Mouse (Mus musculus): ENCODE data around the gene Gtsf2. TPM values are rescaled to one million over a fixed set of nuclear protein-coding genes. Genes with fewer than 3 reads are reported as not detected.

Gtsf2 gene
- polyA plus RNA-seq (2021), result 0.17 TPM

DNA sequence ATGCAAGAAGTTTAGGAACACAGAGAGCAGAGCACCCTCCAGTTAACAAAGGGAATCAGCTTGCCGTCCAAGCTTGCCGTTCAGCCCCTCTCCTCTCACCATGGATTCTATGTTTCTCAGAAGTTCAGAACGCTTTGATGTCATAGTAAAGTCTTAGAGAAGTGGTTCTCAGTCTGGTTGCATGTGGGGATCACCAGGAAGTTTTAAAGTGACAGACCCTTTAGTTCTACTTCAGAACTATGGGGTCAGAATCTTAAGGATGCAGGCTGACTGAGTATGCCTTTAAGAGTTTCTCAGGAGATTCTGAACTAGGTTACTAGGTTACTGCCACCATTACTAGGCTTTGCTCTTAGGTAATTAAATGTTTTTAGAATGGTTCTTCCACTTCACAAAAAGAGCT lies at the start of gene Gtsf2:
Gtsf2 (minus strand) TSS at position 101 of the 400 bp plus-strand sequence.
- TF ChIP-seq CTCF (IDR thresholded peaks at IDR 0.05), result no peak
- CTCF ChIA-PET, result interaction anchor here (1.0 to 1.5 kb wide), 3 partner anchors 18 to 102 kb away, joined by 3 read pairs; no protein-coding TSS in a partner anchor
- no peak for DNase-seq (ENCODE audit: low read depth, low spot score)
- ATAC-seq, result no peak
- in situ Hi-C loops (cut with MboI; ENCODE audit: low pct_unique_long_range_greater_than_20kb), result no loop called here
- H3K27me3 ChIP-seq, result peaks cover 22% of the 10 kb centered on the region
- POLR2A ChIA-PET, result interaction anchor here (0.7 kb wide), 1 partner anchor 98 kb away, joined by 4 read pairs; no protein-coding TSS in a partner anchor

- no peaks in the 10 kb centered on the region for H3K27me3 ChIP-seq
- ATAC-seq (peak; percentile 99), DNase-seq (ENCODE audit: low read depth, low spot score) (peak; percentile 70)
- TF ChIP-seq CTCF (IDR thresholded peaks at IDR 0.05), result no peak
- in situ Hi-C loops (cut with MboI; ENCODE audit: low pct_unique_long_range_greater_than_20kb), result no loop called here
- POLR2A ChIA-PET, result interaction anchor here (1.1 kb wide), 1 partner anchor 8 kb away, joined by 3 read pairs; no protein-coding TSS in a partner anchor
- CTCF ChIA-PET, result interaction anchor here (0.8 to 2.1 kb wide), 3 partner anchors 11 to 34 kb away, joined by 3 to 10 read pairs (median 6); no protein-coding TSS in a partner anchor
Measured at GRCm38 (mm10) chr15:103496204-103497140, 48.2 kb upstream of the Gtsf2 start.

DNA sequence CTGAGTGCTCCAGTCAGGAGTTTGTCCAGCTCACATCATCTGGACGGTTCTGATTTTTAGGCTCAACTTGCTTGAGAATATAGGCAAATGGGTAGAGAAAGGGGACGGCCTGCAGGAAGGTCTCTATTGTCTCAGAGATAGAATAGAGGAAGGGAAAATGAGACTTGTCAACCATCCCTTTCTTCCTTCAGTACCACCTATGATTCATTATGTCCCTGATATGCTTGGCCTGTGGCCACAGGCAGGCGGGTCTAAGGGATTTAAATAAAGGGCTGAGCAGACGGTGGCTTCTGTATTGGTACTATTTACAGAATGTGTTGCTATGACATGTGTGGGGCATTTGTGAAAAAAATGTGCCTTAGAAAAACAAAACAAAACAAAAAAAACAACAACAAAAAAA lies 40.1 kb upstream of the Gtsf2 start:
- in situ Hi-C loops (cut with MboI; ENCODE audit: low pct_unique_long_range_greater_than_20kb), result no loop called here
- no peak for DNase-seq (ENCODE audit: low read depth, low spot score)

GRCm38 (mm10) chr15:103486658-103487057 lies 38.4 kb upstream of the Gtsf2 start:
- ATAC-seq (no peak), DNase-seq (ENCODE audit: low read depth, low spot score) (no peak)
- no peak for TF ChIP-seq CTCF (IDR thresholded peaks at IDR 0.05)
- in situ Hi-C loops (cut with MboI; ENCODE audit: low pct_unique_long_range_greater_than_20kb), result no loop called here
- CTCF ChIA-PET, result interaction anchor here (0.9 to 2.4 kb wide), 2 partner anchors 32 to 44 kb away, joined by 3 to 9 read pairs; no protein-coding TSS in a partner anchor
- no peaks in the 10 kb centered on the region for H3K27me3 ChIP-seq
- POLR2A ChIA-PET, result no interaction called here

More for the DNA sequence above, 40.1 kb upstream of the Gtsf2 start:
- TF ChIP-seq CTCF (IDR thresholded peaks at IDR 0.05), result no peak
- H3K27me3 ChIP-seq, result no peaks in the 10 kb centered on the region
- ATAC-seq, result no peak
- POLR2A ChIA-PET, result no interaction called here
- CTCF ChIA-PET, result no interaction called here

DNA sequence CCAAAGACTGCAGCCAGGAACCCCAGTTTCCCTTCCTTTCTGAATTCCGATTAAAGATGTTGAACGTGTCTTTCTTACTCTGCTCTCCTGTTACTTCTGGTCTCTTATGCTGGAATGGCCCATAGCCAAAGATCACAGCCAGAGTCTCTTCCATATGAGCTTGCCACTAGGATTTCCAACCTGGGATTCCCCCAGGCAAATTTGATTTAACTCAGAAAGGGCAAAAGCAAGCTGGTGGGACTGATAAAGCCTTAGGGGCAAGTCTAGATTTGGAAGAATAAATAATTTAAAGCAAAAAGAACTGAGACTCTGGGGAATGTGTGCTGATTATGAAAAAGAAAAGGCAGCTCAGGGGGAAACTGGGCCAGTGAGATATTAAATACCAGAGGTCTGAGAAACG lies 36.8 kb upstream of the Gtsf2 start:
- no peaks in the 10 kb centered on the region for H3K27me3 ChIP-seq
- ChIA-PET CTCF (interaction anchor here (1.2 to 2.4 kb wide), 3 partner anchors 11 to 63 kb away, joined by 3 to 9 read pairs (median 5); no protein-coding TSS in a partner anchor), POLR2A (no interaction called here)
- no peak for ATAC-seq
- no peak for TF ChIP-seq CTCF (IDR thresholded peaks at IDR 0.05)
- DNase-seq (ENCODE audit: low read depth, low spot score), result no peak
- in situ Hi-C loops (cut with MboI; ENCODE audit: low pct_unique_long_range_greater_than_20kb), result no loop called here

DNA sequence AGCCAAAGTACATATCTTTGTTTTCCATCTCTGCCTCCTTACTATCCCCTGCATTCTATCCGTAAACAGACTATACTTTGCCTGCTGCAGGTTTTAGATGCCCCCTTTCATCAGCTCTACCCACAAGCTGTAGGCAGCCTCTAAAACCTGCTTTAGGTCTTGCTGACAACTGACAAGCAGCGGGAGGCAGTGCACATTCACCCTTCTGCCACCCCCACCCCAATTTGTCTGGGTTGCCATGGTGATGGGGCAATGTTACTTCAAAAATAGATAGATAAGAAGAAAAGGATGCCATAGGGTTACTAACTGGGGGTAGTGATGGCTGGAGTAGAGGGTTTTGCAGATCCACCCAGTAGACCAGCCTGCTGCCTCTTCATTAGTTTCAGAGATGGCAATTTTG lies 36.2 kb upstream of the Gtsf2 start:
- H3K27me3 ChIP-seq, result no peaks in the 10 kb centered on the region
- in situ Hi-C loops (cut with MboI; ENCODE audit: low pct_unique_long_range_greater_than_20kb), result loop anchor here (5.0 kb wide), 1 partner anchor 48 kb away; no protein-coding TSS in a partner anchor
- no peak for TF ChIP-seq CTCF (IDR thresholded peaks at IDR 0.05)
- ATAC-seq (no peak), DNase-seq (ENCODE audit: low read depth, low spot score) (no peak)
- ChIA-PET CTCF (interaction anchor here (1.6 kb wide), 1 partner anchor 64 kb away, joined by 5 read pairs; no protein-coding TSS in a partner anchor), POLR2A (no interaction called here)

DNA sequence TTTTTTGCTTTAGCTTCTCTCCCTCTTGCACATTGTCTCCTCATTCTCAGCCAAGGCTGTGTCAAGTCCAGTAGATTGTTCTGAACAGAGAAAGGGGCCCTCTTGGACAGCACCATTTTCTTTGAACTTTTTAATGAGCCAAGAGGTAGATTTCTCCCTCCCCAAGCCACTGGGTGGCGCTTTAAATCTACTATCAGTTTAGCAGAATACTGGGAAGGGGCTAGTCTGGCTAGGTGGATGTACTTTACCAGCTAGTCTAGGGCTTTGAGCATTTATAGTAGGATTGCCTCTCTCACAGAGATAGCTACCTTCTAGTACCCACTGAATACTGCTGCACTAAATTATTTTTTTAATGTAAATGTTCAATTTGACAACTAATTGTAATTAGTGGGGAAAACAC lies 34.2 kb upstream of the Gtsf2 start:
- TF ChIP-seq CTCF (IDR thresholded peaks at IDR 0.05), result peak; percentile 80
- peak; percentile 46 for ATAC-seq
- CTCF ChIA-PET, result interaction anchor here (0.7 to 2.2 kb wide), 12 partner anchors 10 to 64 kb away, joined by 3 to 14 read pairs (median 4); no protein-coding TSS in a partner anchor
- H3K27me3 ChIP-seq, result no peaks in the 10 kb centered on the region
- no peak for DNase-seq (ENCODE audit: low read depth, low spot score)
- POLR2A ChIA-PET, result no interaction called here
- in situ Hi-C loops (cut with MboI; ENCODE audit: low pct_unique_long_range_greater_than_20kb), result loop anchor here (5.0 kb wide), 1 partner anchor 50 kb away; no protein-coding TSS in a partner anchor

DNA sequence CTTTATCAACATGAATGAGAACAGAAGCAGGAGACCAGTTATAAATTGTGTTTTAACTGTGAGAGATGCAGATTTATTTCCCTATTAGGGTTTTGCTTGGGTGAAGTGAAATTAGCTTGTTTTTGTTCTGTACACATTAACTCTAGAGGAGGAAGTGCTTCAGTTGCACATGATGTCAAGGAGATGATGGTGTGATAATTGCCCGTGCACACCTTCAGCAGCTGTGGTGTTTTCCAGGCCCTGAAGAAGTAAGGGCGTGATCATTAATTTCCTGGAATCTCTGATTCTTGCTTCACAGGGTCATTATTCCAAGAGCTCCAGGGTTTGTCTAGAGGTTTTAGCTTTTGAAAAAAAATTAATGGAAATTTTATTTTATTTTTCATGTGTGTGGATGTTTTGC lies 31.9 kb upstream of the Gtsf2 start:
- no peak for DNase-seq (ENCODE audit: low read depth, low spot score)
- CTCF ChIA-PET, result interaction anchor here (0.9 to 1.5 kb wide), 2 partner anchors 50 to 132 kb away, joined by 4 to 6 read pairs; no protein-coding TSS in a partner anchor
- H3K27me3 ChIP-seq, result no peaks in the 10 kb centered on the region
- in situ Hi-C loops (cut with MboI; ENCODE audit: low pct_unique_long_range_greater_than_20kb), result loop anchor here (5.0 kb wide), 1 partner anchor 52 kb away; no protein-coding TSS in a partner anchor
- POLR2A ChIA-PET, result no interaction called here
- no peak for TF ChIP-seq CTCF (IDR thresholded peaks at IDR 0.05)
- no peak for ATAC-seq

DNA sequence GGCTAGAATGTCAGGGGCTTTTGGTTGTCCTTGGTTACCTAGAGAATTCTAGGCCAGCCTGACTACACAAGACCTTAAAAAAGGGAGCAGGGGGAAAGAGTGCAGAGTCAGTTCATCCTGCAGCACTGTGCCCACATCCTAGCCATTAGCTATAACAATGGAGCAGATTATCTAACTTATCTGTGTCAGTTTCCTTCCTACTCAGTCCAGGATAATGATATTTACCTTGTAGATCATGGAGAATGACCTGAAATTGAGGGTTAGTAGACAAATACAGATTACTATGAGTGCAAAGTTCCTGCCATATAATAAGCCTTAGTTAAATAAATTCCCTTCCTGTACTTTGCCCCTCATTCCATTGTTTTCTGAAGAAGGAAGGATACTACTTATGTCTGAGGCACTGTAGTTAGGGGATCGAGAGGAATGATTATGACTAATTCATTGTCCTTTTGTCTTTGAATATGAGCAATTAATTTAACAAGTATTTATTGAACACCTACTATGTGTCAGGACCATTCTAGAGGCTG lies 30.9 kb upstream of the Gtsf2 start:
- no peak for ATAC-seq
- no peaks in the 10 kb centered on the region for H3K27me3 ChIP-seq
- POLR2A ChIA-PET, result no interaction called here
- in situ Hi-C loops (cut with MboI; ENCODE audit: low pct_unique_long_range_greater_than_20kb), result loop anchor here (5.0 kb wide), 1 partner anchor 97 kb away; no protein-coding TSS in a partner anchor
- CTCF ChIA-PET, result no interaction called here
- DNase-seq (ENCODE audit: low read depth, low spot score), result no peak
- no peak for TF ChIP-seq CTCF (IDR thresholded peaks at IDR 0.05)

- no peaks in the 10 kb centered on the region for H3K27me3 ChIP-seq
- ATAC-seq (no peak), DNase-seq (ENCODE audit: low read depth, low spot score) (no peak)
- in situ Hi-C loops (cut with MboI; ENCODE audit: low pct_unique_long_range_greater_than_20kb), result no loop called here
- no peak for TF ChIP-seq CTCF (IDR thresholded peaks at IDR 0.05)
- ChIA-PET CTCF (interaction anchor here (1.2 to 1.3 kb wide), 2 partner anchors 57 to 78 kb away, joined by 4 read pairs; no protein-coding TSS in a partner anchor), POLR2A (no interaction called here)
Measured at GRCm38 (mm10) chr15:103473769-103474168, 25.5 kb upstream of the Gtsf2 start.

All from Patski (cell line).